Mouse (Mus musculus): ENCODE measurements at regions not wholly inside any gene's neighbourhood (a gene's known extent, or its start where the extent isn't known, plus 50 kb on each side); places are given as distances from the start of the nearest gene placed in this dataset.
A peak's percentile ranks its signal among the peaks of the same experiment; 100 is the strongest.

- peaks cover under 1% of the 10 kb centered on the region; the same call in 1 of the 2 replicates for H3K9me3 ChIP-seq
- H3K4me3 ChIP-seq, result no peak overlapping the region
- peaks cover 16% of the 10 kb centered on the region for H3K4me1 ChIP-seq (replicated peaks)
- H3K36me3 ChIP-seq, result no peaks in the 10 kb centered on the region
- no peak for ATAC-seq (ENCODE audit: low FRiP score)
- 78% methylated on average over 5 of the region's 5 CpGs for WGBS
- H3K27me3 ChIP-seq, result peaks cover 14% of the 10 kb centered on the region; the same call in 1 of the 2 replicates
- H3K27ac ChIP-seq, result no peak overlapping the region
- no peak overlapping the region for H3K9ac ChIP-seq
- no peak overlapping the region for H3K4me2 ChIP-seq
These were observed 328.5 kb downstream of the Pmp22 start for GRCm38 (mm10) chr11:63457250-63457649.

GRCm38 (mm10) chr11:63460146-63460545 lies 331.4 kb downstream of the Pmp22 start:
- H3K9ac ChIP-seq, result no peak overlapping the region
- ATAC-seq (ENCODE audit: low FRiP score), result no peak
- no peak overlapping the region for H3K27ac ChIP-seq
- no peaks in the 10 kb centered on the region for H3K36me3 ChIP-seq
- H3K9me3 ChIP-seq, result no peaks in the 10 kb centered on the region
- H3K27me3 ChIP-seq, result peaks cover 21% of the 10 kb centered on the region; the same call in 1 of the 2 replicates
- H3K4me2 ChIP-seq, result no peak overlapping the region
- no peak overlapping the region for H3K4me3 ChIP-seq
- H3K4me1 ChIP-seq (replicated peaks), result peaks cover 24% of the 10 kb centered on the region
- WGBS, result 55% methylated on average over 7 of the region's 7 CpGs

DNA sequence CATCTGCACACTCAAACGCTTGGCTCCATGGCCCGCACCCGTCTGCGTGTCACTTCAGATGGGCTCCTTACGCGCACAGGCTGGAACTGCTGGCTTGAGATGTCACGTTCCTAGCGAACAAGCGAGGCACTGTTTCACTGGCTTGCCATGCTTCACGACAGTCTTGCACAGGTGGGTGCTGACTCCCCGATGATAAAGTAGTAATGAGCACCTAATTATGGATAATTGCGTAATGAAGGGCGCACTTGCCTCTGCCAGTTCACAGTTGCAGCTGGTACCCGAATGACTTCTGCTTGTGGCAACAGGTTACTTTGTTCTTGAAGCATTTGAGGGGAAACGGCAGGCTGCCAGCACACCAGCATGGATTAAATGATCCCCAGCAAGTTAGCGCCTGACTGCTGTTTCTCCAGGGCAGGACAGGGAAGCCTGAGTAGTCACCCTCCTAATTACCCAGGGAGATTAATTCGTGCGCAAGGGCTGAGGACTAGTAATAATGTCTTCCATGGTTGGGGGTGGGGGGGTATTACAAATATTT lies 335.1 kb downstream of the Pmp22 start:
- Histone ChIP-seq H3K9ac (no peak overlapping the region), H3K27ac (no peak overlapping the region), H3K36me3 (no peaks in the 10 kb centered on the region), H3K4me3 (no peak overlapping the region), H3K4me1 (replicated peaks) (peaks cover 16% of the 10 kb centered on the region), H3K27me3 (peaks cover 21% of the 10 kb centered on the region; the same call in 1 of the 2 replicates), H3K9me3 (no peaks in the 10 kb centered on the region), H3K4me2 (0 out of 2 replicates have a peak overlapping the region, but pooled peaks have one; percentile 4)
- 59% methylated on average over 18 of the region's 18 CpGs for WGBS
- ATAC-seq (ENCODE audit: low FRiP score), result 0 out of 2 replicates have a peak, but pooled peaks have one; percentile 24

- H3K9me3 ChIP-seq, result no peaks in the 10 kb centered on the region
- peaks cover 12% of the 10 kb centered on the region; the same call in 1 of the 2 replicates for H3K27me3 ChIP-seq
- WGBS, result 76% methylated on average over 6 of the region's 6 CpGs
- H3K4me2 ChIP-seq, result no peak overlapping the region
- H3K4me1 ChIP-seq (replicated peaks), result peaks cover 16% of the 10 kb centered on the region
- H3K36me3 ChIP-seq, result no peaks in the 10 kb centered on the region
- H3K4me3 ChIP-seq, result no peak overlapping the region
- no peak overlapping the region for H3K27ac ChIP-seq
- H3K9ac ChIP-seq, result no peak overlapping the region
- no peak for ATAC-seq (ENCODE audit: low FRiP score)
These were observed 337.2 kb downstream of the Pmp22 start for GRCm38 (mm10) chr11:63465941-63466340.

GRCm38 (mm10) chr11:63466541-63466940 lies 337.8 kb downstream of the Pmp22 start:
- Histone ChIP-seq H3K9ac (no peak overlapping the region), H3K36me3 (no peaks in the 10 kb centered on the region), H3K4me1 (replicated peaks) (peaks cover 16% of the 10 kb centered on the region), H3K27ac (no peak overlapping the region), H3K9me3 (no peaks in the 10 kb centered on the region), H3K27me3 (peaks cover 12% of the 10 kb centered on the region; the same call in 1 of the 2 replicates), H3K4me3 (no peak overlapping the region), H3K4me2 (no peak overlapping the region)
- ATAC-seq (ENCODE audit: low FRiP score), result no peak
- 89% methylated on average over 2 of the region's 2 CpGs for WGBS

DNA sequence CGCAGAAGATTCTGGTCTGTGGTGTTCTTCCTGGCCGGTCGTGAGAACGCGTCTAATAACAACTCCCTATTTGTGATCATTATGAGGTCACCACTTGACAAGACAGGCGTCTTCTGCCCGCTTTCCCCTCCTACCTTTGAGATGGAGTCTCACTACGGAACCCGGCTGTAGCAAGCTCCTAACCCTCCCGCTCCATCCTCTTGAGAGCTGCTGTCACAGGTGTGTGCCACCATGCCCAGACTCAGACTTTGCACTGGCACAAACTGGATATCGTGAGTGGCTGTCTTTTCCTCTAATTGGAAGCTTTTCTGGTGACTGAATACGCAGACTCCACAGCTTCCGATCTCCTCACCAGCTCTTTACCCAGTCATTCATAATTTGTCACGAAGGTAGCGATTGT lies 346.0 kb downstream of the Pmp22 start:
- H3K4me1 ChIP-seq (replicated peaks), result no peaks in the 10 kb centered on the region
- no peaks in the 10 kb centered on the region for H3K27me3 ChIP-seq
- H3K36me3 ChIP-seq, result no peaks in the 10 kb centered on the region
- no peak overlapping the region for H3K9ac ChIP-seq
- no peak for ATAC-seq (ENCODE audit: low FRiP score)
- WGBS, result 95% methylated on average over 15 of the region's 15 CpGs
- peaks cover 7% of the 10 kb centered on the region; the same call in 1 of the 2 replicates for H3K9me3 ChIP-seq
- H3K4me2 ChIP-seq, result no peak overlapping the region
- H3K27ac ChIP-seq, result no peak overlapping the region
- H3K4me3 ChIP-seq, result no peak overlapping the region

DNA sequence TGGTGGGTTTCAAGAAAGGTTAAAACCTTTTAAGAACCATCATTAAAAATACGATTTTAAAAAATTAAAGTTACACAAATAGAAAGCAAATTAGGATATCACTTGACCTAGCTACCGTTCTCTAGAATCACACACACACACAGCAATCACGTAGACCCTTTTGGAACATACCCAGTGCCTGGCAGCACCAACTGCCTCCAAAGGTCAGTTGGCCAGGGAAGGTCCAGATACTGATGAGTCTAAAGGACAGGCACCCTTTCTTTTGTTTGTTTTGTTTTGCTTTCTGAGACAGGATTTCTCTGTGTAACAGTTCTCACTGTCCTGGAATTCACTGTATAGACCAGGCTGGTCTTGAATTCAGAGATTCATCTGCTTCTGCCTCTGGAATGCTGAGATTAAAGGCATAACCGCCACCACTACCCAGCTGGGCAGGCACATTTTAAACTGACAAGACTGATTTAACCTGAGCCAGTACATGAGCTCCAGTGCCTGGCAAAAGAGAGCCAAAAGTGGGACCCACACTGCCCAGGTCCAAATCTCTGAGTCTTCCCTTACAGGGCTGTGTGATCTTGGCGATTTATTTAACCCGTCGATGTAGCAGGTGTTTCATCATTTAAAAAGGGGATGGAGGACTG lies 353.0 kb downstream of the Pmp22 start:
- H3K4me2 ChIP-seq, result no peak overlapping the region
- WGBS, result 84% methylated on average over 7 of the region's 7 CpGs
- H3K4me3 ChIP-seq, result no peak overlapping the region
- no peaks in the 10 kb centered on the region for H3K27me3 ChIP-seq
- H3K36me3 ChIP-seq, result no peaks in the 10 kb centered on the region
- peaks cover 7% of the 10 kb centered on the region for H3K4me1 ChIP-seq (replicated peaks)
- no peak overlapping the region for H3K27ac ChIP-seq
- no peak for ATAC-seq (ENCODE audit: low FRiP score)
- peaks cover 7% of the 10 kb centered on the region for H3K9me3 ChIP-seq
- H3K9ac ChIP-seq, result no peak overlapping the region

- Histone ChIP-seq H3K4me2 (no peak overlapping the region), H3K9ac (no peak overlapping the region), H3K4me1 (replicated peaks) (peaks cover 7% of the 10 kb centered on the region), H3K27ac (no peak overlapping the region), H3K4me3 (no peak overlapping the region), H3K36me3 (no peaks in the 10 kb centered on the region), H3K27me3 (no peaks in the 10 kb centered on the region), H3K9me3 (peaks cover 4% of the 10 kb centered on the region)
- no peak for ATAC-seq (ENCODE audit: low FRiP score)
- 32% methylated on average over 6 of the region's 6 CpGs for WGBS
These were observed 353.8 kb downstream of the Pmp22 start for GRCm38 (mm10) chr11:63482593-63482992.

GRCm38 (mm10) chr11:63487203-63487602 lies 358.4 kb downstream of the Pmp22 start:
- H3K9me3 ChIP-seq, result no peaks in the 10 kb centered on the region
- H3K4me3 ChIP-seq, result no peak overlapping the region
- ATAC-seq (ENCODE audit: low FRiP score), result no peak
- no peaks in the 10 kb centered on the region for H3K27me3 ChIP-seq
- no peak overlapping the region for H3K27ac ChIP-seq
- no peaks in the 10 kb centered on the region for H3K36me3 ChIP-seq
- 18% methylated on average over 2 of the region's 2 CpGs for WGBS
- H3K4me2 ChIP-seq, result no peak overlapping the region
- peaks cover 6% of the 10 kb centered on the region for H3K4me1 ChIP-seq (replicated peaks)
- H3K9ac ChIP-seq, result no peak overlapping the region

GRCm38 (mm10) chr11:63502181-63502580 lies 373.4 kb downstream of the Pmp22 start:
- no peak for ATAC-seq (ENCODE audit: low FRiP score)
- 67% methylated on average over 5 of the region's 5 CpGs for WGBS
- H3K9ac ChIP-seq, result no peak overlapping the region

GRCm38 (mm10) chr11:63507387-63507786 lies 378.6 kb downstream of the Pmp22 start:
- WGBS, result 95% methylated on average over 8 of the region's 8 CpGs
- Histone ChIP-seq H3K9ac (no peak overlapping the region), H3K27ac (no peak overlapping the region), H3K4me3 (no peak overlapping the region), H3K27me3 (no peaks in the 10 kb centered on the region), H3K9me3 (no peaks in the 10 kb centered on the region), H3K4me1 (replicated peaks) (no peaks in the 10 kb centered on the region), H3K36me3 (no peaks in the 10 kb centered on the region), H3K4me2 (no peak overlapping the region)
- ATAC-seq (ENCODE audit: low FRiP score), result no peak

More at GRCm38 (mm10) chr11:63502181-63502580, 373.4 kb downstream of the Pmp22 start:
- Histone ChIP-seq H3K4me3 (no peak overlapping the region), H3K36me3 (no peaks in the 10 kb centered on the region), H3K4me2 (no peak overlapping the region), H3K4me1 (replicated peaks) (no peaks in the 10 kb centered on the region), H3K27ac (no peak overlapping the region), H3K9me3 (no peaks in the 10 kb centered on the region), H3K27me3 (no peaks in the 10 kb centered on the region)

- H3K27me3 ChIP-seq, result no peaks in the 10 kb centered on the region
These were observed 379.9 kb downstream of the Pmp22 start for GRCm38 (mm10) chr11:63508727-63509126.

GRCm38 (mm10) chr11:63510611-63511010 lies 381.8 kb downstream of the Pmp22 start:
- Histone ChIP-seq H3K4me2 (no peak overlapping the region), H3K27ac (no peak overlapping the region), H3K27me3 (no peaks in the 10 kb centered on the region), H3K36me3 (no peaks in the 10 kb centered on the region), H3K9me3 (no peaks in the 10 kb centered on the region; the same call in none of the 2 replicates), H3K9ac (no peak overlapping the region), H3K4me1 (replicated peaks) (no peaks in the 10 kb centered on the region), H3K4me3 (no peak overlapping the region)
- ATAC-seq (ENCODE audit: low FRiP score), result no peak
- 93% methylated on average over 7 of the region's 7 CpGs for WGBS

More at GRCm38 (mm10) chr11:63508727-63509126, 379.9 kb downstream of the Pmp22 start:
- ATAC-seq (ENCODE audit: low FRiP score), result no peak
- 98% methylated on average over 2 of the region's 2 CpGs for WGBS
- Histone ChIP-seq H3K9me3 (no peaks in the 10 kb centered on the region; the same call in 1 of the 2 replicates), H3K4me3 (no peak overlapping the region), H3K4me2 (no peak overlapping the region), H3K4me1 (replicated peaks) (no peaks in the 10 kb centered on the region), H3K36me3 (no peaks in the 10 kb centered on the region), H3K9ac (no peak overlapping the region), H3K27ac (no peak overlapping the region)

All from hindbrain, embryonic 13.5 days (tissue).